Mouse (Mus musculus): ENCODE data around the gene Prickle2. TPM values are rescaled to one million over a fixed set of nuclear protein-coding genes. Genes with fewer than 3 reads are reported as not detected.

Gene Prickle2
- polyA plus RNA-seq, 1 experiment from 2014 or later: 5.8 TPM

DNA sequence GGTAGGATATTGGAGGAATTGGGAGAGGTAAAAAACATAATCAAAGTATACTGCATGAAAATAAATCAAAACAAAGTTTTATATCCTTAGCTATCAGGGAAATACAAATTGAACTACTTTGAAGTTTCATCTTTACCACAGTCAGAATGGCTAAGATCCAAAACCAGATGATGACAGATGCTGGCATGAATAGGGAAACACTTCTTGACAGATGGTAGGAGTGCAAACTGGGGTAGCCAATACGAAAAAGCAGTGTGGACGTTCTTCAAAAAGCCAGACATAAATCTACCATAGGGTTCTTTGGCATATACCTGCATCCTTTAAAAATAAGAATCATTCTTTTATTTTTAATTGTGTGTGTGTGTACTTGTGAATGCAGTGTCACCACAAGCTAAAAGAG, 360.8 kb downstream of the Prickle2 start:
- Histone ChIP-seq H3K36me3 (no peaks in the 10 kb centered on the region), H3K4me1 (no peaks in the 10 kb centered on the region), H3K4me3 (no peak overlapping the region), H3K27ac (no peak overlapping the region), H3K27me3 (ENCODE audit: insufficient read depth, poor library complexity, severe bottlenecking) (no peaks in the 10 kb centered on the region), H3K9me3 (no peaks in the 10 kb centered on the region)
- WGBS: 82% methylated on average over 2 of the region's 2 CpGs
- no peak for DNase-seq (ENCODE audit: low spot score)

- Histone ChIP-seq H3K27ac (no peak overlapping the region), H3K4me3 (no peak overlapping the region), H3K27me3 (ENCODE audit: insufficient read depth, poor library complexity, severe bottlenecking) (no peaks in the 10 kb centered on the region), H3K36me3 (no peaks in the 10 kb centered on the region), H3K4me1 (no peaks in the 10 kb centered on the region), H3K9me3 (no peaks in the 10 kb centered on the region)
- DNase-seq (ENCODE audit: low spot score): no peak
- WGBS: 71% methylated on average over 3 of the region's 3 CpGs
Measured at GRCm38 (mm10) chr6:92344588-92344987, 361.4 kb downstream of the Prickle2 start.

Other genes starting within 250 kb of the Prickle2 start
- gene A730049H05Rik, start 110.3 kb upstream of the Prickle2 start, polyA plus RNA-seq (2016; fragmentation: Nextera tagmentation; extraction: Ambion mirVana): 0.99 and 1.7 TPM in 2 replicates
- 0.10 and 0.17 TPM in 2 replicates for gene Gm15737, start 163.2 kb upstream of the Prickle2 start, polyA plus RNA-seq (2016; fragmentation: Nextera tagmentation; extraction: Ambion mirVana)
- gene Adamts9, start 237.3 kb upstream of the Prickle2 start, polyA plus RNA-seq (2016; fragmentation: Nextera tagmentation; extraction: Ambion mirVana): 6.1 and 9.7 TPM in 2 replicates

Measured in heart, embryonic 10.5 days (tissue).